Mouse (Mus musculus): Measurements from ENCODE around the gene Idh2. TPM values are rescaled to one million over a fixed set of nuclear protein-coding genes. Genes with fewer than 3 reads are reported as not detected.
"Not testable (repeated sequence)": the region's sequence is repeated elsewhere in the genome, so short reads cannot be mapped to it uniquely, and the experiment has no call there.

The Idh2 gene
- total RNA-seq (2022): 1,000 to 10,000 TPM; 2,287 to 2,565 (median 2,388) TPM

DNA sequence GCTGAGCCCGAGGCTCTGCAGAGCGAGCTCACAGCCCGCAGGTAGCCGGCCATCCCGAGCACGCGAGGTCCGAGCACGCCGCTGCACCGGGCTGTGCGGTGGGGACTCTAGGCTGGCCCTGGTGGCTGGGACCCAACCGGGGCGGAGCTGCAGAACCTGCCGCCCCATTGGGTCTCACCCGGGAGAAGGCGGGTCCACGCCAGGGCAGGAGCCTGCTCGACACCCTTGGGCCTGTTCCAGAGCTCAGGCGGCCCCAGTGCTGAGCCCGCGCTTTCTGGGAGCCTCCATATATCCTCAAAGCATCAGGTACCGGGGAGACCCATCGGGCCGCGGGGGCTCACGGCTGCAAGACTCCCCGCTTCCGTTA, at the start of gene Idh2:
Gene Idh2, minus strand, starts transcription at position 169 of the 367 bp plus-strand sequence.
- DNase-seq (ENCODE audit: low spot score): peak; percentile 92

DNA sequence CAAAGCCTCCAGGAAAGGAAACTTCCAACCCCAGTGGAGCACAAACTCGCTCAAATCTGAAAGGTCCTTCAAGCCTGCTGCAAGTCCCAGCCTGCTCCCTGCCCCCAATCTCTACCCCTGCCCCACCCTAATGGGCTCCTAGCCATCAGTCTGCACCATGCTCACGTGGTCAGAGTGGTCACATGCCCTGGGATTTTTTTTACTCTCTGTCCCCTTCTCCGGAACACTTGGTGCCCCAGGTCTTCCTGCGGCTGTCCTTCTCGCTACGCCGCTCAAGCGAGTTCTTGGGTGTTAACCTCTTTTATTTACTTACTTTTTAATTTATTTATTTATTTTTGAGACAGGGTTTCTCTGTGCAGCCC, 45.7 kb upstream of the Idh2 start:
- DNase-seq (ENCODE audit: low spot score): peak; percentile 71

DNA sequence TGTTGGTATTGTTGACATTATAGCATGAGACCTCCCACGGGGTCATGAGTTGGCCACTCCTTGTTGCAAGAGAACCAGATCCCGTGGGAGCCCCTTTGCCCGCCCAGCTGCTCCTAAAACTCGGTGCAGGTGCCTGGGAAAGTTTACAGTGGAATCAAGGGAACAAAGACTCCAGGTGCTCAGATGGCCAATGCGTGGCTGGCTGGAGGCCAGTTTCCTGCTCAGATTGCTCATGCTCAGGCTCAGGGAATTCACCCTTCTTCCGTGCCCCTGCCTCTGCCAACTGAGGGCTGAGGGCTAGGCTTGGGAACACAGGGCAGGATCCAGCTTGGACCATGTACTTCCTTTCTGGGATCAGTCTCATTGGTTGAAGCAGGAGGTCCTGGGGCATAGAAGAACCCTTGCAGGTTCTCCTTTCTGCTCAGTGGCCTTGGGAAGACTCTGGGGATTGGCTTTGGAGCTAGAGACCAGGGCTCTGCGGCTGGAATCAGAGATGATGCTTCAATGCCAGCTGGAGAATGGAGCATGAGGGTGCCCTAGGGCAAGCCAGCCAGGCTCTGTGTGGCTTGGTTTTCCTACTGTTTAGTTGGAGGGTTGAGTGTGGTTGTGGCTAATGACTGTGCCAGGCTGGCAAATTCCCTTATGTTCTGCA, 45.2 kb upstream of the Idh2 start:
- DNase-seq (ENCODE audit: low spot score): no peak

DNA sequence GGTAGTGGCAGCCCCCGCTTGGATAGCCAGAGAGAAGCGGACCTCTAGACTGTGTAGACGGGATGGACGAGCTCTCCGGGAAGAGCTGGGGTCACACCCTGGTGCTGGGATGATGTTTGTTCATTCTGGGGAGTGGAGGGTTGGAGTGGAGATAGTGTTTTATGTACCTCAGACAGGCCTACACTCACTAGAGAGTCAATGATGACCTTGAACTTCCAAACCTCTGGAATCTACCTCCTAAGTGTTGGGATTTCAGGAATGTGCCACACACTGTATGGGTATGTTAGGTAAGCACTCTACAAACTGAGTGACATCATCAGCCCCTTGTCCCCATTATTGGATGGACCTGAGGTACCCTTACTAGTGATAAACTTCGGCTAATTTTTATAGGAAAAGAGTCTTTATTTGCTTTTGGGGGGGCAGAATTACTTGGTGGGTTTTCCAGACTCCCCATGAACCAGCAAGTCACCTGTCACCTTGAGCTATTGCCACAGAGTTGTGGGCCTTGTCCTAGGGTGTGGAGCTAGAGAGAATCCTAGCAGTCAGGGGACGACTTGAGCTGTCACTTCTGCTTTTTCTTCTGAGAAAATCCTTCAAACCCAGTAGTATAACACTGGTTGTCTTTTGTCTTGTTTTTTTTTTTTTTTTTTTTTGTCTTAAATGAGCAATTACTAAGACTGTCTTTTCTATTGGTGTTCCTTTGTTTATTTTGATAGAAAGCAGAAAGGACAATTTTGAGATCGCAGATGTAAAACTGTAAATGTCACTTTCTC, 43.5 kb upstream of the Idh2 start:
- no peak for DNase-seq (ENCODE audit: low spot score)

DNA sequence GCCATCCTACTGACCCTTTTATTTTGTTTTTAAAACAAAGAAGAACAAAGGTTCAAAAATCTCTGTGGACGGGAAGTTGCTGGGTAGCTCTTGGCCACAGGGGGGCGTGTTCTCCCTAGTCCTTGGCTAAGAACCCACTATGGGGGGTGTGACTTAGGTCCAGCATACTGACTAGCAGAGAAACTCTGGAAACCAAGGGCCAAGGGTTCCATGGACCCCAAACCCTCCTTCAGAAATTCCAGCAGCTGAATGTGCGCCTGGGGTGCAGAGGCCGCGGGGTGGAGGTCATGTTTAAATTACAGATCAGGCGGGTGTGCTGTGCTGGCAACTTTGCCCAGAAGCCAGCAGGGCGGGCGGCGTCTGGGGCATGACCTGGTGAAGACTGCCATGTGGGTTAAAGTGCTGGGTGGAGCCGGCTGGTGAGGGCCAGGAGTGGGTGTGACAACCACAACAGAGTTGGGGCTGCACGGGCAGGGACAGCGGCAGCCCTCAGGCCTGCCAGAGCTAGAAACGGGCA, 41.6 kb upstream of the Idh2 start:
- no peak for DNase-seq (ENCODE audit: low spot score)

DNA sequence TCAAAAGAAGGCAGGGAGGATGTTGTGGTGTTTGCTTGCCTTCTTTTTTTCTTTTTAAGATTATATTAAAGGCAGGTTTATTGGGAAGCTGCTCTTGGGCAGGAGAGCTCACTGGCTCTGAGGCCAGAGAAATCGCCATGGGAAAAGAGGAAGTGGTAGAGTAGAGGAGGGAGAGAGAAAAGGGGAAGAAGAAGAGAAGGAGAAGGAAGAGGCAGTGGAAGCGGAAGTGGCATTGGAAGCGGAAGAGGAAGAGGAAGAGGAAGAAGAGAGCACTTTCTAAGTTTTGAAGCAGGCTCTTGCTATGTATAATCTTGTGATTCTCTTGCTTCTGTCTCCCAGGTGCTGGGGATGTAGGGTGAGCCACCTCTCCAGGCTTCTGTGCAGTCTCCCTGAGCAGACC, 39.5 kb upstream of the Idh2 start:
- no peak for DNase-seq (ENCODE audit: low spot score)

DNA sequence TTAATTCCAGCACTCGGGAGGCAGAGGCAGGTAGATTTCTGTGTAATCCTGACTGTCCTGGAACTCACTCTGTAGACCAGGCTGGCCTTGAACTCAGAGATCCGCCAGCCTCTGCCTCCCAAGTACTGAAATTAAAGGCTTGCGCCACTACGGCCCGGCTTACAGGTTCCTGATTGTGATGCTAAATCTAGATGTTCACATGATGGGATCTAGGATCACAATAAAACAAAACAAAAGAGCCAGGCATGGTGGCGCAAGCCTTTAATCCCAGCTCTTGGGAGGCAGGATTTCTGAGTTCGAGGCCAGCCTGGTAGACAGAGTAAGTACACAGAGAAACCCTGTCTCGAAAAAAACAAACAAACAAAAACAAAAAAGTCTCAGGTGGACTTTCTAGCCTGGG, 37.6 kb upstream of the Idh2 start:
- no peak for DNase-seq (ENCODE audit: low spot score)

DNA sequence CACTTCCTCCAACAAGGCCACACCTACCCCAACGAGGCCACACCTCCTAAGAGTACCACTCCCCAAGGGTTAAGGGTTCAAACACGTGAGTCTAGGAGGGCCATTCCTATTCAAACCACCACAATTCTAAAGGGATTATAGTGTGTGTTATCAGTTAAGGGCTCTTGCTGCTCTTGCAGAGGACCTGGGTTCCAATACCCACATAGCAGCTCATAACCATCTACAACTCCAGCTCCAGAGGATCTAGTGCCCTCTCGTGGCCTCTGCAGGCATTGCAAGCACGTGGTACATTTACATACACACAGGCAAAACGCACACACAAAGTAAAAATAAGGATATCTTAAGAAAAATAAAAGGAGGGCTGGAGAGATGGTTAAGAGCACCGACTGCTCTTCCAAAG, 37.0 kb upstream of the Idh2 start:
- no peak for DNase-seq (ENCODE audit: low spot score)

DNA sequence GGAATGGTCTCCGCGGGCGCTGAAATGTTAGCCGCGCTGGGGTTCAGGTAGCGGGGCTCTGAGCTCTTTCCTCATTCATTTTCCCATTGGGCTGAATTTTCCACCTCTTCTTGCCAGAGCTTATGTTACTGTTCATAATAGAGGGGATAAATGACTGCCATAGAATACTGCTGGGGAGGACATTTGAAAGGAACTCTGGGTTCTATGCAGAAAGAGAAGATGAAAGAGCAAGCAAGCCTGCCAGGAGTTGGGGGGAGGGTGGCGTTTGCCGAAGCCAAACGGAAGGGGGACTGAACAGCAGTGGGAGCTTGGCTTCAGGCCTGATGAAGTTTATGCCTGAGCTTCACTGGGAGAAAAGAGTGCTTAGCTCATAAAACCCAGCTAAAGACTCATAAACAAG, 34.2 kb upstream of the Idh2 start:
- no peak for DNase-seq (ENCODE audit: low spot score)

DNA sequence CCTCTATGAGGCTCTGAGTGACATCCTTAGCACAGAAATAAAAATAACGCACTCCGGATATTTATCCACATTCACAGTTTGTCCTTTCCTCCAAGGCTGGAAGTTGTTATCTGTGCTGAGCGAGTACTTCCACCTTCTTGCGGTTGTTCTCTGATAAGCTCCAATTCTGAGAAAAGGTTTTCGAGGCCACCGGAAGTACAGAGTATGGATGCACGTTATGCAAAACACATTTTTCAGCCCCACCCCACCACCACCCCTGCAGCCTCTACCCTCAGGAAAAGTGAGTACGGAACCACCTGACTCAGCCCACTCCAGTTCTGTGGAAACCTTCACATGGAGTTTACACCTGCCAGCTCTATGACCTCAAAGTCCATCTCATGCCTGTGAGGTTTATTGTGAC, 30.9 kb upstream of the Idh2 start:
- no peak for DNase-seq (ENCODE audit: low spot score)

DNA sequence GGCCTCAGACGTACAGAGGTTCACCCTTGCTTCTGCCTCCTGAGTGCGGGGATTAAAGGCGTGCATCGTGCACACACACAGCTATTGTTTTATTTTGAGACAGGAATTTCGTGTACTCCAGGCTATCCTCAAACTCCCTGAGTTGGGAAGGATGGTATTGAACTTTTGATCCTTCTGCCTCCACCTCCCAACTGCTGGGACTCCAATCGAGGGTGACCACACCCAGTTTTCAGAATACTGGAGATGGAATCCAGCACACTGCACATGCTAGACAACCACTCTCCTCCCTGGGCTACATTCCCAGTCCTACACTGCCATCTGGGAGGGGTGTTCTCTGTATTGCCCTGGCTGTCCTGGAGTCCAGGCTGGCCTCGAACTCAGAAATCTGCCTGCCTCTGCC, 29.5 kb upstream of the Idh2 start:
- no peak for DNase-seq (ENCODE audit: low spot score)

DNA sequence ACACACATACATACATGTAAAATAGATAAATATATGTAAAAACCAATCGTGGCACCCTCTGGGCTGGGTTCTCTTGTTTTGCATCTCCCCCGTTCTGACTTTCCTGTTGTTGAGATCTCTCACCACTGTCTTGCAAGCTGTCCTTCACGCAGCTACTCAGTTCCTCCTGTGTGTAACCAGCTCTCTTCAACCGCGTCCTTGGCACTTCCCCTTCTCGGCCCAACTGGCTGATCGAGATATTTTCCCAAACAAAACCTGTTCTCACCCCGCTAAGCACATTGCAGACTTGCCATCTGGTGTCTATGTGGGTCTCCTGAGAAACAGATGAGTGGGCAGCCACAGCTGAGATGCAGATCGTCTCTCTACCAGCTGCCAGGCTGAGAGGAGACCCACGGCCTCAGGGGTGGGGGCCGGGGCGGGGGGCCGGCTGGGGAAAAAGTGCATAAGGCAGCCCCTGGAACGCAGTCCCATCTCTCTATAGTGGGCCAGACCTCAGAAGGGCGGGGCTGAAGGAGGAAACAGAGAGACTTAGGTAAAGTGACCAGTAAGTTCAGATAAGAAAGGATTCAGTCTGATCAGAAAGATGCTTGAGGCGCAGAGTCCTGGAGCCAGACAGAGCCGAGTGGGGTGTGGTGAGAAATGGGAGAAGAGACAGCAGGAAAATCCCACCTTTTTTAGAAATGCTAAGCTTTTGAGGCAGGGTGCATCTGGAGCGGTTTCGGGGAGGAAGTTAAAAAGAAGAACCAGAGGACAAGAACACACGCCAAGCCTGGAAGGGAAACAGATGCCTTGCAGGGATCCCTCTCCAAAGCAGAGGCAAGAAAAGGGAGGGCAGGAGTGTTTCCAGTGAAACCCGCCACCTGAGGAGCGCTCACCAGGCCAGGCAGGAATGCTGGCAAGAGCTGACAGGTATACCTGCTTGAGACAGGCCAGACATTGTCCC, 28.4 kb upstream of the Idh2 start:
- DNase-seq (ENCODE audit: low spot score): no peak

DNA sequence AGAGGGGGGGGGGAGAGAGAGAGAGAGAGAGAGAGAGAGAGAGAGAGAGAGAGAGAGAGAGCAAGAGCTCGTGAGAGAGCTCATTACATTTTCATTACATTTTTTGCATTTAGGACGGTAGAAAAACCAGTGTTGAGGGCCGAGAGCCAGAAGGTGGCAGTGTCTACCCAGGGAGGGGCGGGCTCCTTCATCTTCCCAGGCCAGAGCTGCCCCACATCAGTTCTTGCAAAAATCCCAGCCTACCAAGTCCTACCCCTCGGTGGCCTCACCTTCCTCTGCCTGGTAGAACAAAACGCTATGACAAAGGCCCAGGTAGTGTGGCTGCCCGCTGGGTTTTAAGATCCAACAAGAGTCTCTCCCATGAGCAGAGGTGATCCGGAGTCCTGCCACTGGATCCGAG, 25.6 kb upstream of the Idh2 start:
- DNase-seq (ENCODE audit: low spot score): peak; percentile 56

DNA sequence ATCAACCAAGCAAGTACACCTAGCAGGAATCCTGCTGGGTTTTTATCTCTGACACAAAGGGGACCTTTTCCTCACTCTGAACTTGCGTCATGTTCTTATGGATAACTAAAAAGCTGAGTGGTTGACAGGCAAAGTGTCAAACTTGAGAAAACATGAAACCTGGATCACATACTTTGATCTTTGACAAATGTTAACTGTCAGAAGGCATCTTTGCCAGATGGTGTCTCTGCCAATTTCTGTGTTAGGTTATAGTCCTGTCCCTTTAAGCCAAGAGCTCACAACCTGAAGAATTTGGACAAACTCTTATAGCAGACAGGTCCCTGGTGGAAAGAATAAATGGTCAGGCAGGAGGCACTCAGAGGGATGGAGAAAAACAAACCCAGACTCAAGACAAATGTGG, 23.2 kb upstream of the Idh2 start:
- no peak for DNase-seq (ENCODE audit: low spot score)

DNA sequence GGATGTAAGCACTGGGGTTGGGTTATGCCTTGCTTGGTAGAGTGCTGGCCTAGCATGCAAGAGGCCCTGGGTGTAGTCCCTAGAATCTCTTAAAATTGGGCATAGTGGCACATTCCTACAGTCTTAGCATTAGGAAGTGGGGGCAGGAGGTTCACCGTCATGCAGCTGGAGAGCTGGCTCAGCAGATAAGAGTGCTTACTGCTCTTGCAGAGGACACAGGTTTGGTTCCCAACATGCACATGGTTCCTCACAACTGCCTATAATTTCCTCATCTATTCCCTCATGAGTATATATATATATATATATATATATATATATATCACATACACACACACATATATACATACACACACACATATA, 20.0 kb upstream of the Idh2 start:
- no peak for DNase-seq (ENCODE audit: low spot score)

DNA sequence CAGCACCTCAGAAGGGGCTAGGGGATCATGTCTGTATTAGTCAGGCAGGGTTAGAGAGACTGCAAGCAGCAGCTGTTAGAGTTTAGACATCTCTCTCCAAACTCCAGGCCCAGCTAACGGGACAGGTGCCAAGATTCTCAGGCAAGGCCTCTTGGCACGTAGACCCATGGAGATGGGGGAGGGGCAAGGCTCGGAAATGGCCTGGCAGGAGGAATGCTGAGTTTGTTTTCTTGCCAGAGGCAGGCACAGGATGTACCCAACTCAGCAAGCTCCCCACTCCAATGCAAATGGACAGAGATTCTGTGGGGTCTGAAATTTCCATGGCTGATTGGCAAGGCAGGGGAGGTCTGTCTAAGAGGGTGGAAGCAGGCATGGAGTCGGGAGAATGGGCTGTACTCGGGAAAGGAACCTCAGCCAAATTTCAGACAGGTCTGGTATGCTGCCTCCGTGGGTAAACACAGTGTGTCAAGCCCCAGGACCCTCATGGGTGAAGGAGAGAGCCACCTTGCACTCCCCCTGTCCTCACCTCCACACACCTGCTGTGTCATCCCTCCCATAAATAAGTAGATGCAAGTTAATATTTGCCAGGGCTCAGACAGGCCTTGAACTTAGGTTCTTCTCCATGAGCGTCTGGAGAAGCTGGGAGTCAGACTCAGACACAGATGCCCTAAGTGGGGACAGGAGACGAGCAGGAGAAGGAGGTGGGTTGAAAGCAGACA, 19.4 kb upstream of the Idh2 start:
- DNase-seq (ENCODE audit: low spot score): peak; percentile 76

DNA sequence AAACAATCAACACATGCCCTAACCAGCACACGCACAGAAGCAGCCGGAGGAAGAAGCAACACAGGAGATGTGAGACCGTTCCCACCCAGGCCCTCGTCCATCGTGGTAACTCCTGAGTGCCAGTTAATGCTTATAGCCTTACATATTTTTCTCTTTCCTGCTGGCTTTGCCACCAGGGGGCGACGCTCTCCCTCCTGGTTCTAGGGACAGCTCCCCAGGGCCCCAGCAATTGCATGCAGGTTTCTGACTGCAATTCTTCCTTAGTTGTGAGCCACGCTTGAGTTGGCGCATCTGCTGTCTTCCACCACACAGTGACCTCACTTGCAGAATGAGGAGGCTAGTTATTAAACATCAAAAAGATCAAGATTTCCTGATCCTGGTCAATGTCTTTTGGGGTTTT, 17.3 kb upstream of the Idh2 start:
- DNase-seq (ENCODE audit: low spot score): no peak

DNA sequence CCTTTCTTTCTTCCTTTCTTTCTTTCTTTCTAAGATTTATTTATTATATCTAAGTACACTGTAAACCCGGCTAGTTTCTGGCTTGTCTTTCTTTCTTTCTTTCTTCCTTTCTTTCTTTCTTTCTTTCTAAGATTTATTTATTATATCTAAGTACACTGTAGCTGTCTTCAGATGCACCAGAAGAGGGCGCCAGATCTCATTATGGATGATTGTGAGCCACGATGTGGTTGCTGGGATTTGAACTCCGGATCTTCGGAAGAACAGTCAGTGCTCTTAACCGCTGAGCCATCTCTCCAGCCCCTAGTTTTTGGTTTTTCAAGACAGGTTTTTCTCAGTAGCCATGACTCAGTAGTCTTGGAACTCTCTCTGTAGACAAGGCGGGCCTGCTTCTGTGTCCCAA, 16.1 kb upstream of the Idh2 start:
- not testable (repeated sequence) for DNase-seq (ENCODE audit: low spot score)

DNA sequence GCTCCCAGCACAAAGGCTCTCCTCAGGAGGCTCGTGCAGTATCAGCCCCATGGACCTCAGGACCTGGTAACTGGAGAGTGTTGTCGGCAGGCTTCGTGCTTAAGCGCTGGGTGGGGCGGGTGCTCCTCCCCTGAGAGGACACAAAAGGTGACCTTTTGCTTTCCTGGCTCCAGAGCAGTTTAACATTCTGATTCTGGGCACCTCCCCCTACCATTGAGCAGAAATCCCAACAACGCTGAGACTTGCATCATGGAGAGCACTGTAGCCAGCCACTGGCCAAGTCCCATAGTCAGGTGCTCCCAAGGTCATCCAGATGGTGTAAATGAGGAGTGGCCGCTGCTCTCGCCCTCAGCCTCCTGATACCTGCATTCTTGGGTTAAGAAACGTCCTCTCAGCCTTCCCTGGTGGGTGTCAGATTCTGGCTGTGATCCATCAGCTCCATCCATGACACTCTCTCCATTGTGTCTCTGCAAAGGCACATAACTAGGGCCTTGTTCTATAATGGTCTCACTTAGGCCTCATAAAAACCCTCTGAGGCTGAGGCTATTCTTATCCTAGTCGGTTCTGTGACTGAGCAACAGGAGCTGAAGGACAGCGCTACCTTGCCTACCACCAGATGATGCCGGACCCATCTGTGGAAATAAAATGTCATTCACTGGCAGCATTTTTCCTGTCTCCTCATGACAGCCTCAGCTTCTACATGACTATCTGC, 15.3 kb upstream of the Idh2 start:
- DNase-seq (ENCODE audit: low spot score): peak; percentile 57

DNA sequence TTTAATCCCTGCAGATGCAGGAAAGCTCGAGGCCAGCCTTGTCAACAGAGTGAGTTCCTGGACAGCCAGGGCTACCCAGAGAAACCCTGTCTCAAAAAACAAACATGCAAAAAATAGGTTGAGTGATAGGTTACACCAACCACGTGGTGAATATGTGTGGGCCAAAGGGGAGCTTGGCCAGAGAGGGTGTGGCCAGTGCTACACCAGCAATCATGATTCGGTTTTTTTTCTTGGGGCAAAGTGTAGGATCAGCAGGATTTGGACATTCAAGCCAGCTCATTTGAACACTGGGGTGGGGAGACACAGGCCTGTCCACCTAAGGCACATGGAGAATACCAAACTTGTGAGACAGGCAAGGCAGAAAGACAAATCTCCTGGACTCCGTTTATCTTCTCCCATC, 14.1 kb upstream of the Idh2 start:
- DNase-seq (ENCODE audit: low spot score): no peak

DNA sequence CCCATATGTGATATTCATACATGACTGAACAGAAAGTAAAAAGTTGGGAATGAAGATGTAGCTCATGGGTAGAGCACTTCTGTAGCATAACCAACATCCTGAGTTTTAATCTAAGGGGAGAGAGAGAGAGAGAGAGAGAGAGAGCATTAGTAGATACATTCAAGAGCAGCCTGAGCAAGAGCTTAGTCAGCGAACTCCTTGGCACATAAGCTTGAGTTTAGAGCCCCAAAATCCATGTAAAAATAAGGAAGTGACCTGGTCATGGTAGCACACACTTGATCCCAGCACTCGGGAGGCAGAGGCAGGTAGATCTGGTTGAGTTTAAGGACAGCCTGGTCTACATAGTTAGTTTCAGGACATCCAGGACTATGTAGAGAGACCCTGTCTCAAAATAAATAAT, 8.5 kb upstream of the Idh2 start:
- no peak for DNase-seq (ENCODE audit: low spot score)

Measured in heart, adult 8-10 months (tissue).